Mouse (Mus musculus): ENCODE data around the gene Olfr1219. TPM values are rescaled to one million over a fixed set of nuclear protein-coding genes. Genes with fewer than 3 reads are reported as not detected.

Olfr1219 gene
- not detected in 2 replicates for polyA plus RNA-seq (2014; fragmentation: Nextera tagmentation; extraction: Ambion mirVana)

DNA sequence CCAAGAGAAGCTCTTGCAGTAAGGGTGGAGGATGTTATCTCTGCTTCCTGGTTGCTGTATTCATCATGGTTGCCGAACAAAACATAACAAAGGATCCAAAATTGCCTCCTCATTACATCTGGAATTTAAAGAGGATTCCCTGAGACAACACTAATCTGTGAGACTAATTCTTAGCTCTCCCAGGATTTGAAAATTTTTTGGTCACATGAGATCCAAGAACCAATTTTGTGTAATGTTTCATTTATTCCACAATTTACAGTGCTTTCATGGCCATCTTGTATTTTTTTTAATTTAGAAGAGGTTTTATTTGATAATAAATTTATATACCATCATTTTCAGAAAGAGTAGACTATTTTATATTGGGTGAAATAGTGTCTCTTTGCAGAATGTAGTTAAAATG, at the start of gene Olfr1219:
Gene Olfr1219 (minus strand): TSS at position 101 of the 400 bp plus-strand sequence.
- Histone ChIP-seq H3K4me1 (ENCODE audit: control insufficient read depth, insufficient read depth, low read length) (no peaks in the 10 kb centered on the region), H3K27me3 (ENCODE audit: control insufficient read depth, insufficient read depth, low read length) (no peaks in the 10 kb centered on the region), H3K36me3 (ENCODE audit: control insufficient read depth, insufficient read depth, low read length) (no peaks in the 10 kb centered on the region), H3K9me3 (ENCODE audit: control insufficient read depth, low read length) (no peaks in the 10 kb centered on the region), H3K4me3 (replicated peaks; ENCODE audit: low read depth, low read length) (no peak within 1 kb of the TSS), H3K4me2 (ENCODE audit: low read length) (no peak within 1 kb of the TSS), H3K9ac (replicated peaks; ENCODE audit: low read length) (no peak within 1 kb of the TSS), H3K27ac (replicated peaks; ENCODE audit: low read depth, low read length) (no peak within 1 kb of the TSS)
- DNase-seq: no peak
- no peak for ATAC-seq (ENCODE audit: low FRiP score, low TSS enrichment)
- 60% methylated on average over 1 of the region's 1 CpGs for WGBS

DNA sequence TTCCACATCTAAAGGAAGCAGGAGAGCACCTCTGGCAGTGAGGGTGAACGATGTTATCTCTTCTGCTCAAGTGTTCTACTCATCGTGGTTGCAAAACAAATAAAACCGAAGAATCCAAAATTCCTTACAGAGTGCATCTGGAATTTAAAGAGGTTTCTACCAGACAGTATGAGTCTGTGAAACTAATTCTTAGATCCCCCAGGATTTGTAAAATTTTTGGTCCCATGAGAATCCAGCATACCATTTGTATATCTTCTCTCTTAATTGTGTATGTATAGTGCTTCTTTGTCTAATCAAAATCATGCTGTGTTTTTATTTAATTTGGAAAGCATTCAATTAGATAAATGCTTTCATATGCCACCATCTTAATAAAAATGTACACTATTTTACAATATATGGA, 49.6 kb upstream of the Olfr1219 start, which contains the start of gene Olfr1222:
Gene Olfr1222 (minus strand): TSS at position 101 of the 400 bp plus-strand sequence.
- Histone ChIP-seq H3K27me3 (ENCODE audit: control insufficient read depth, insufficient read depth, low read length) (no peaks in the 10 kb centered on the region), H3K4me3 (replicated peaks; ENCODE audit: low read depth, low read length) (no peak within 1 kb of the TSS), H3K27ac (replicated peaks; ENCODE audit: low read depth, low read length) (no peak within 1 kb of the TSS), H3K4me2 (ENCODE audit: low read length) (no peak within 1 kb of the TSS), H3K9me3 (ENCODE audit: control insufficient read depth, low read length) (no peaks in the 10 kb centered on the region), H3K9ac (replicated peaks; ENCODE audit: low read length) (no peak within 1 kb of the TSS), H3K36me3 (ENCODE audit: control insufficient read depth, insufficient read depth, low read length) (no peaks in the 10 kb centered on the region), H3K4me1 (ENCODE audit: control insufficient read depth, insufficient read depth, low read length) (no peaks in the 10 kb centered on the region)
- ATAC-seq (ENCODE audit: low FRiP score, low TSS enrichment) (no peak), DNase-seq (no peak)
- WGBS: 85% methylated on average over 3 of the region's 3 CpGs

DNA sequence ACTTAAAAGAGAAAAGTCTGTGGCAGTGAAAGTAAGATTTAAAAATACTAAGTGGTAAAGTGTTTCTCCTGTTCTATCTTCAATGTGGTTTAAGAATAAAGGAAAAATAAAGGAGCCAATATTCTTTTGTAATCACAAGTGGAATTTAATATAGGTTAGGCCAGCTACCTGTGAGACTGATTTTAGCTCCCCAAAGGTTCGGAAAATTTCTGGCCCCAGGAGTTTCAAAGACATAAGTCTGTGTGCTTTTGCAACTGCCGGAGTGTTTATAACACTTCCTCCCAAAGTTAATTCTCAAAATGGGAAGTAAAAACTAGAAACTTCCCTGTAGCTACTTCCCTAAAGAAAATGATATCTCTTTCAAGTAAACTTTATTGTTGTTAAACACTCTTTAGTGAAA, 33.9 kb upstream of the Olfr1219 start, which contains the start of gene Olfr1221:
Gene Olfr1221 (minus strand): TSS at position 101 of the 400 bp plus-strand sequence.
- WGBS: 96% methylated on average over 2 of the region's 2 CpGs
- Histone ChIP-seq H3K27me3 (ENCODE audit: control insufficient read depth, insufficient read depth, low read length) (no peaks in the 10 kb centered on the region), H3K4me1 (ENCODE audit: control insufficient read depth, insufficient read depth, low read length) (no peaks in the 10 kb centered on the region), H3K9ac (replicated peaks; ENCODE audit: low read length) (no peak within 1 kb of the TSS), H3K9me3 (ENCODE audit: control insufficient read depth, low read length) (no peaks in the 10 kb centered on the region), H3K4me2 (ENCODE audit: low read length) (no peak within 1 kb of the TSS), H3K4me3 (replicated peaks; ENCODE audit: low read depth, low read length) (no peak within 1 kb of the TSS), H3K36me3 (ENCODE audit: control insufficient read depth, insufficient read depth, low read length) (no peaks in the 10 kb centered on the region), H3K27ac (replicated peaks; ENCODE audit: low read depth, low read length) (no peak within 1 kb of the TSS)
- DNase-seq (no peak), ATAC-seq (ENCODE audit: low FRiP score, low TSS enrichment) (no peak)

DNA sequence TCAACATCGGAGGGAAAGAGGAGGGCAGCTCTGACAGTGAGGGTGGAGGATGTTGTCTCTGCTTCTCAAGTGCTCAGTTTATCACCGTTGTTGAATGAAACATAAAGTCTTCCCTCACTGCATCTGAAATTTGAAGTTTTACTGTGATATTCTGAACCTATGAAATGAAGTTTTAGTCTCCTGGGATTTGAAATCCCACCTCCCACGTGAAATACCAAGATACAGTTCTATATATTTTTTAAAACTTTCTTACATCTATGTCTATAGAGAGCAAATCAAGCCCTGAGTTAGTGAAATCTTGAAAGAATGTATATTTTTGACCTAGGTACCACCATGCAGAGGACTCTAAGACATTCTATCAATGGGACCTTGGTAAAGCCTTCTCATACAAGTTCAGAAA, 23.4 kb upstream of the Olfr1219 start, which contains the start of gene Olfr1220:
Gene Olfr1220 (minus strand): TSS at position 101 of the 400 bp plus-strand sequence.
- no peak for DNase-seq

DNA sequence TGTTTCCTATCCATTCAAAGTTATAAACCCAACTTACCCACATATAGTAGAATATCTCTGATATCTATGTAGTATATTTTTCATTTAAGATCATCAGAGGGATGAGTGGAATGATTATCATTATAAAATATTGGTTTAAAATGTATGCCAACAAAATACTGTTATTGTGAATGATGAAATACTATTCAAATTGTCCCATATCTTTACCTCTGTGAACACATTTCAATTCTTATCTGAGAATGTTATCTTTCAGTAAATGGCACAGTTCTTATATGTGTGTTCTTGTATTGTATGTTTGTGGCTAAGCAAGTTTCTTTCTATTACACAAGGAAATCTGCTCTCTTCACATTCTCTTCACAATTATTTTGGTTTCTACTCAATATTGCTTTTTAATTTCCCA, 22.3 kb upstream of the Olfr1219 start:
- Histone ChIP-seq H3K36me3 (ENCODE audit: control insufficient read depth, insufficient read depth, low read length) (no peaks in the 10 kb centered on the region), H3K9me3 (ENCODE audit: control insufficient read depth, low read length) (no peaks in the 10 kb centered on the region), H3K27ac (replicated peaks; ENCODE audit: low read depth, low read length) (no peak overlapping the region), H3K9ac (replicated peaks; ENCODE audit: low read length) (no peak overlapping the region), H3K27me3 (ENCODE audit: control insufficient read depth, insufficient read depth, low read length) (no peaks in the 10 kb centered on the region), H3K4me2 (ENCODE audit: low read length) (no peak overlapping the region), H3K4me3 (replicated peaks; ENCODE audit: low read depth, low read length) (no peak overlapping the region), H3K4me1 (ENCODE audit: control insufficient read depth, insufficient read depth, low read length) (no peaks in the 10 kb centered on the region)
- DNase-seq (no peak), ATAC-seq (ENCODE audit: low FRiP score, low TSS enrichment) (no peak)

More for the DNA sequence above, 23.4 kb upstream of the Olfr1219 start, which contains the start of gene Olfr1220:
- no peak within 1 kb of the TSS for H3K9ac ChIP-seq (replicated peaks; ENCODE audit: low read length)
- no peaks in the 10 kb centered on the region for H3K27me3 ChIP-seq (ENCODE audit: control insufficient read depth, insufficient read depth, low read length)
- no peak for ATAC-seq (ENCODE audit: low FRiP score, low TSS enrichment)
- no peaks in the 10 kb centered on the region for H3K9me3 ChIP-seq (ENCODE audit: control insufficient read depth, low read length)
- 78% methylated on average over 3 of the region's 3 CpGs for WGBS
- no peak within 1 kb of the TSS for H3K27ac ChIP-seq (replicated peaks; ENCODE audit: low read depth, low read length)
- H3K4me2 ChIP-seq (ENCODE audit: low read length): no peak within 1 kb of the TSS
- no peaks in the 10 kb centered on the region for H3K36me3 ChIP-seq (ENCODE audit: control insufficient read depth, insufficient read depth, low read length)
- no peak within 1 kb of the TSS for H3K4me3 ChIP-seq (replicated peaks; ENCODE audit: low read depth, low read length)
- H3K4me1 ChIP-seq (ENCODE audit: control insufficient read depth, insufficient read depth, low read length): no peaks in the 10 kb centered on the region

DNA sequence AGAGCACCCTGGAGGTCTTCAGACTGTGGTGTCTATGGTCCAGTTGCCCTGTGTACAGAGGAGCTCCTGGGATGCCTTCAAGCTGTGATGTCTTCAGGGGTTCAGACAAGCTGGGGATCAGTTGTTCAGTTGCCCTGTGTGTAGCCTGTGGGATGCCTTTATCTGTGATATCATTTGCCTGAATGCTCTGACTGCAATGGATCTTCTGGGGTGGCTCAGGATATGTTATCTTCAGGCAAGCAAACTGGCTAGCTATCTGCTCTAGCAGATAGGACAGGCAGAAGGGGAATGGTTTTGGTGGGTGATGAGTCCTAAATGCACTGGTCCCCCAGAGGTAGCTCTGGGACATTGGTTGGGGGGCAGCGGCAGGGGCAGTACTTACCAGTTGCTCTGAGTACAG, 10.5 kb upstream of the Olfr1219 start:
- no peak overlapping the region for H3K4me3 ChIP-seq (replicated peaks; ENCODE audit: low read depth, low read length)
- H3K9me3 ChIP-seq (ENCODE audit: control insufficient read depth, low read length): no peaks in the 10 kb centered on the region
- no peaks in the 10 kb centered on the region for H3K36me3 ChIP-seq (ENCODE audit: control insufficient read depth, insufficient read depth, low read length)
- WGBS: 92% methylated on average over 1 of the region's 1 CpGs
- H3K4me2 ChIP-seq (ENCODE audit: low read length): no peak overlapping the region
- H3K9ac ChIP-seq (replicated peaks; ENCODE audit: low read length): no peak overlapping the region
- H3K27ac ChIP-seq (replicated peaks; ENCODE audit: low read depth, low read length): no peak overlapping the region
- no peaks in the 10 kb centered on the region for H3K4me1 ChIP-seq (ENCODE audit: control insufficient read depth, insufficient read depth, low read length)
- no peaks in the 10 kb centered on the region for H3K27me3 ChIP-seq (ENCODE audit: control insufficient read depth, insufficient read depth, low read length)
- DNase-seq (no peak), ATAC-seq (ENCODE audit: low FRiP score, low TSS enrichment) (no peak)

DNA sequence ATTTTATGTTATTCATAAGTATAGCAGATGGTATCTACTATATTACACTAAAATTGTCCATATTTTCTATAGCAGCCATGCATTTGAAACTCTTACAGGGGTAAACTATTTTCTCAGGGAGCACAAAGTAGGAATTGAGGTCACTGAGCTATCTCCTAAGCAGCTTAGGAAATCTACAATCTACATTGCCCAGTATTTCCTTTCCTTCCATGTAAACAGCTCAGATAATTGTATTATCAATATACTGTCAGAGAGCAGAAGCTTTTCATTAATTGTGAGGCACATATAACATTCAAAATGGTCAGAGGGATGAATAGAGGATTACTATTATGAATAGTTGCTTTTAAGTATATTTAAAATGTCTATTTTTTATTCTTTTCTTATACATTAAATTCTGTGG, 1.8 kb downstream of the Olfr1219 start:
- DNase-seq (no peak), ATAC-seq (ENCODE audit: low FRiP score, low TSS enrichment) (no peak)
- no peaks in the 10 kb centered on the region for H3K27me3 ChIP-seq (ENCODE audit: control insufficient read depth, insufficient read depth, low read length)
- H3K9ac ChIP-seq (replicated peaks; ENCODE audit: low read length): no peak overlapping the region
- no peak overlapping the region for H3K4me2 ChIP-seq (ENCODE audit: low read length)
- no peaks in the 10 kb centered on the region for H3K36me3 ChIP-seq (ENCODE audit: control insufficient read depth, insufficient read depth, low read length)
- no peaks in the 10 kb centered on the region for H3K9me3 ChIP-seq (ENCODE audit: control insufficient read depth, low read length)
- no peak overlapping the region for H3K27ac ChIP-seq (replicated peaks; ENCODE audit: low read depth, low read length)
- no peaks in the 10 kb centered on the region for H3K4me1 ChIP-seq (ENCODE audit: control insufficient read depth, insufficient read depth, low read length)
- no peak overlapping the region for H3K4me3 ChIP-seq (replicated peaks; ENCODE audit: low read depth, low read length)

DNA sequence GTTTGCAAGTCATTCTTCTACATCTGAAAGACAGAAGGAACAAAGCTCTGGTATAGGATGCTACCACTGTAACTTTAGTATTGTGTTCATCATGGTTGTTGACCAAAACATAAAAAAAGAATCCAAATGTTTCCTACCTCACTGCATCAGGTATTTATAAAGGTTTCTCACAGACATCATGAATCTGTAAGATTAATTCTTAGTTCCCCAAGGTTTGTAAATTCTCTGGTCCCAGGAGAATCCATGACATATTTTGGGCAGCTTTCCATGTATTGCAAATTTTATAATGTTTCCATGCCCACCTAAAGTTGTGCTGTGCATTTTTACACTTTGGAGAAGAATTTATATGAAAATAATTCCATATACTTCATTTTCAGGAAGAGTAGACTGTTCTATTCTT, 22.2 kb downstream of the Olfr1219 start, which contains the start of gene Olfr1218:
Gene Olfr1218 (minus strand): TSS at position 101 of the 400 bp plus-strand sequence.
- H3K9ac ChIP-seq (replicated peaks; ENCODE audit: low read length): no peak within 1 kb of the TSS
- no peak for DNase-seq
- H3K4me3 ChIP-seq (replicated peaks; ENCODE audit: low read depth, low read length): no peak within 1 kb of the TSS
- no peaks in the 10 kb centered on the region for H3K36me3 ChIP-seq (ENCODE audit: control insufficient read depth, insufficient read depth, low read length)
- H3K4me2 ChIP-seq (ENCODE audit: low read length): no peak within 1 kb of the TSS
- no peaks in the 10 kb centered on the region for H3K4me1 ChIP-seq (ENCODE audit: control insufficient read depth, insufficient read depth, low read length)
- no peaks in the 10 kb centered on the region for H3K9me3 ChIP-seq (ENCODE audit: control insufficient read depth, low read length)
- no peak within 1 kb of the TSS for H3K27ac ChIP-seq (replicated peaks; ENCODE audit: low read depth, low read length)
- ATAC-seq (ENCODE audit: low FRiP score, low TSS enrichment): no peak
- no peaks in the 10 kb centered on the region for H3K27me3 ChIP-seq (ENCODE audit: control insufficient read depth, insufficient read depth, low read length)

DNA sequence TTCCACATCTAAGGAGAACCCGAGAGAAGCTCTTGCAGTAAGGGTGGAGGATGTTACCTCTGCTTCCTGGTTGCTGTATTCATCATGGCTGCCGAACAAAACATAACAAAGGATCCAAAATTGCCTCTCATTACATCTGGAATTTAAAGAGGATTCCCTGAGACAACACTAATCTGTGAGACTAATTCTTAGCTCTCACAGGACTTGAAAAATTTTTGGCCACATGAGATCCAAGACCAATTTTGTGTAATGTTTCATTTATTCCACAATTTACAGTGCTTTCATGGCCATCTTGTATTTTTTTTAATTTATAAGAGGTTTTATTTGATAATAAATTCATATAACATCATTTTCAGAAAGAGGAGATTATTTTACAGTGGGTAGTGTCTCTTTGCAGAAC, 51.3 kb downstream of the Olfr1219 start, which contains the start of gene Olfr1217:
Gene Olfr1217 (minus strand): TSS at position 101 of the 400 bp plus-strand sequence.
- H3K36me3 ChIP-seq (ENCODE audit: control insufficient read depth, insufficient read depth, low read length): no peaks in the 10 kb centered on the region
- H3K9ac ChIP-seq (replicated peaks; ENCODE audit: low read length): no peak within 1 kb of the TSS
- H3K27me3 ChIP-seq (ENCODE audit: control insufficient read depth, insufficient read depth, low read length): no peaks in the 10 kb centered on the region
- H3K4me1 ChIP-seq (ENCODE audit: control insufficient read depth, insufficient read depth, low read length): no peaks in the 10 kb centered on the region
- ATAC-seq (ENCODE audit: low FRiP score, low TSS enrichment) (no peak), DNase-seq (no peak)
- no peak within 1 kb of the TSS for H3K27ac ChIP-seq (replicated peaks; ENCODE audit: low read depth, low read length)
- H3K4me2 ChIP-seq (ENCODE audit: low read length): no peak within 1 kb of the TSS
- no peaks in the 10 kb centered on the region for H3K9me3 ChIP-seq (ENCODE audit: control insufficient read depth, low read length)
- 76% methylated on average over 2 of the region's 2 CpGs for WGBS
- no peak within 1 kb of the TSS for H3K4me3 ChIP-seq (replicated peaks; ENCODE audit: low read depth, low read length)
